Mouse (Mus musculus) neural tube, embryonic 14.5 days (tissue): Measurements from ENCODE around the gene Epha5. TPM values are rescaled to one million over a fixed set of nuclear protein-coding genes. Genes with fewer than 3 reads are reported as not detected.

Source experiments
- ATAC-seq: fragments of 200-750 bp; cut with Nextera tagmentation; 2 replicates; pipeline ENCODE4 v1.8.0; 2017; ENCODE audit warnings: low read depth, mild to moderate bottlenecking, moderate TSS enrichment, moderate library complexity
- H3K27ac ChIP-seq: fragments of 300-500 bp; sonication (generic); 2 replicates; pipeline ENCODE4 v1.5.1; 2014; ENCODE audit warnings: low read depth, mild to moderate bottlenecking, control low read depth, low read length, moderate library complexity, mixed read lengths
- H3K27me3 ChIP-seq: fragments of 300-500 bp; sonication (generic); 2 replicates; pipeline ENCODE4 v1.6.1; 2014; ENCODE audit warnings: low read length; ENCODE audit not compliant: control insufficient read depth, insufficient read depth
- H3K36me3 ChIP-seq: fragments of 300-500 bp; sonication (generic); 2 replicates; pipeline ENCODE4 v1.6.1; 2014; ENCODE audit warnings: low read length, mixed read lengths; ENCODE audit not compliant: control insufficient read depth, insufficient read depth
- H3K4me1 ChIP-seq: fragments of 300-500 bp; sonication (generic); 2 replicates; pipeline ENCODE4 v1.6.1; 2014; ENCODE audit warnings: low read length; ENCODE audit not compliant: control insufficient read depth, insufficient read depth
- H3K4me2 ChIP-seq: fragments of 300-500 bp; sonication (generic); 2 replicates; pipeline ENCODE4 v1.6.1; 2014; ENCODE audit warnings: mild to moderate bottlenecking, low read depth, low read length, control low read depth
- H3K4me3 ChIP-seq: fragments of 300-500 bp; sonication (generic); 2 replicates; pipeline ENCODE4 v1.5.1; 2014; ENCODE audit warnings: low read depth, low read length, control low read depth, mixed read lengths
- H3K9ac ChIP-seq: fragments of 300-500 bp; sonication (generic); replicated peaks from 2 replicates; pipeline ENCODE4 v1.6.1; 2014; ENCODE audit warnings: low read depth, mild to moderate bottlenecking, control low read depth, low read length, mixed read lengths
- H3K9me3 ChIP-seq: fragments of 300-500 bp; sonication (generic); 2 replicates; pipeline ENCODE4 v1.6.1; 2016; ENCODE audit warnings: low read length; ENCODE audit not compliant: control insufficient read depth
- WGBS: fragments of 180-500 bp; shearing (Covaris S2); extraction: QIAGEN DNeasy Blood & Tissue Kit; methylation state at CpG from one replicate; pipeline ENCODE4 v1.1.7; 2014; 5-methylcytosine and 5-hydroxymethylcytosine counted together
- polyA plus RNA-seq: library from polyadenylated mRNA; unstranded; fragments of >200 nt; fragmentation: Nextera tagmentation; extraction: Ambion mirVana; gene quantifications from 2 replicates; pipeline ENCODE4 v1.2.1, GENCODE M21; 2014

Gene Epha5
- polyA plus RNA-seq, 1 experiment from 2014 or later: 66.8 TPM

DNA sequence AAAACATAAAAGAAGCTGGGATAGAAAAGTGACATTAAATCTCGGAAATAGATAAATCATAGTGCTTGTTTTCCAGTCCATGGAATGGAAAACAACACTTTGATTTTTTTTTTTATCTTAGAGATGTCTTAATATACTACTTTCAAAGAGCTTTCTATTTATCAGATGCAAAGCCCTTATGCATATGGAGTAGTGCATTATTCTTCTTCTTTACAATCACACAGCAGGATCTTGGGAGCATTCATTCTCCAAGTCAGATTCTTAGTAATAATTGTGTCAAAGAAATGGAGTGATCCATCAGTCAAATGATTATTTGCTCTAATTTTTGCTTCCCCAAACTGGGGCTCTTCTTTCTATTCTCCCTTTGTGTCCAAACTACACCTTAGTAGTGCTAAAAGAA, 96.6 kb downstream of the Epha5 start:
- 60% methylated on average over 1 of the region's 1 CpGs for WGBS
- no peak overlapping the region for H3K4me2 ChIP-seq
- no peak overlapping the region for H3K27ac ChIP-seq
- ATAC-seq: no peak
- H3K4me3 ChIP-seq: no peak overlapping the region
- H3K36me3 ChIP-seq: no peaks in the 10 kb centered on the region
- no peaks in the 10 kb centered on the region for H3K9me3 ChIP-seq
- no peak overlapping the region for H3K9ac ChIP-seq
- no peaks in the 10 kb centered on the region for H3K27me3 ChIP-seq
- H3K4me1 ChIP-seq: no peaks in the 10 kb centered on the region

DNA sequence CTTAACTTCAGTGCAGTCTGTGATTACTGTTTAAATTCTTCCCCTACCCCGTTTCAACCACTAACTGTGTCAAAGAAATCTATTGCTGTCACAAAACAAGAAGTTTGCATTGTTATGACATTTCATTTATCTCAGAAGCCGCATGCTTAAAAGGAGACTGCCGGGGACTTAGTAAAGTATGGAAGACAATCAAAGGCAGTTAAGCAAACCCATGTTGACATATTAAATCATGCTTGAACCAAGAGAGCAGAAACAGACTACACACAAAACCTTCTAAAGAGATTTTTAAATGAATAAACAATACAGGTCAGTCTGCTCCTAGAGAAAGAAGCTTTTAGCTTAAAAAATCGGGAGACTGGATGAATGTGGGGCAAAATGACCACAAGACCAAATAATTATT, 97.0 kb downstream of the Epha5 start:
- H3K36me3 ChIP-seq: no peaks in the 10 kb centered on the region
- no peaks in the 10 kb centered on the region for H3K9me3 ChIP-seq
- ATAC-seq: no peak
- H3K27ac ChIP-seq: no peak overlapping the region
- H3K27me3 ChIP-seq: no peaks in the 10 kb centered on the region
- no peaks in the 10 kb centered on the region for H3K4me1 ChIP-seq
- no peak overlapping the region for H3K4me3 ChIP-seq
- H3K4me2 ChIP-seq: no peak overlapping the region
- WGBS: 17% methylated on average over 4 of the region's 4 CpGs
- H3K9ac ChIP-seq: no peak overlapping the region

DNA sequence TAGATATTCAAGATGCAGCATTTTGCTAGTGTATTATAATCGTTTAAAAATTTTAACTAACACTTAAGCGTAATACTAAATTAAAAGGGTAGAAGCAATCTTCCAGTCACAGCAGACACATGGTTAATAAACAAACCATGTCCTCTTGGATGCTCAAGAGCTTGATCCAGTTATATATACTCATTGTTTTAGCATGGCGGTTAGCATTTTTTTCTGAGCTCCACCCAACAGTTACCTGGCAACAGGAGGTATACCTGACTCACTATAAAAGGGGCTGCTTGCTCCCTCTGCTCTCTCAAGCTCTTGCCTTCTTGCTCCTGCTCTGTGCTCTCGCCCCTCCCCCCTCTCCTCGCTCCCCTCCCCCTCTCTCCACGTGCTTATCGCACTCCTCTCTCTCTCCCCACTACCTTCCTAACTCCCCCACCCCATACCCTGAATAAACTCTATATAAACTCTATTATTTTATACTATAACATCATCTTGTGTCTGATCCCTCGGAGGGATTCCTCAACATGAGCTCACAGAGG, 98.3 kb downstream of the Epha5 start:
- Histone ChIP-seq H3K27ac (no peak overlapping the region), H3K27me3 (no peaks in the 10 kb centered on the region), H3K4me1 (no peaks in the 10 kb centered on the region), H3K4me2 (no peak overlapping the region), H3K4me3 (no peak overlapping the region), H3K9ac (no peak overlapping the region), H3K36me3 (no peaks in the 10 kb centered on the region), H3K9me3 (no peaks in the 10 kb centered on the region)
- peak; percentile 24; the same call in 1 of the 2 replicates for ATAC-seq
- WGBS: 53% methylated on average over 8 of the region's 8 CpGs

DNA sequence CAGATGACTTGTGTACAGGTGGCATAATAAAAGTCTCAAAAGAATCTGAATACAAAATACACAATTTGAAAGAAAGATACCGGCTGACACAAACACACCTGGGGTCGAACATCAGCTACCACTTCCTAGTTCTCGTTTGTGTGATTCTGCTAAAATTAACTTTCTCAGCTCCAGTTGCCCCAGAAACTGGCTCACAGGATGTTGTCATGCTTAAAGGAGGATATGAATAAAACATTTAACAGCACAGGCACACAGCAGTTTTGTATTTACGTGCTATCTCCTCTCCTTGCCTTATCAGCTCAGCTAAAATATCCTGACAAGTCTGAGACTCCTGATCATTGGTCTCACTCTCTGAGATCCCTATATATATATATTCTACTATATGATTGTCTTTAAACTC, 99.3 kb downstream of the Epha5 start:
- no peaks in the 10 kb centered on the region for H3K4me1 ChIP-seq
- WGBS: 77% methylated on average over 4 of the region's 4 CpGs
- no peaks in the 10 kb centered on the region for H3K36me3 ChIP-seq
- no peaks in the 10 kb centered on the region for H3K27me3 ChIP-seq
- no peaks in the 10 kb centered on the region for H3K9me3 ChIP-seq
- no peak overlapping the region for H3K9ac ChIP-seq
- no peak overlapping the region for H3K4me2 ChIP-seq
- no peak for ATAC-seq
- H3K4me3 ChIP-seq: no peak overlapping the region
- H3K27ac ChIP-seq: no peak overlapping the region

DNA sequence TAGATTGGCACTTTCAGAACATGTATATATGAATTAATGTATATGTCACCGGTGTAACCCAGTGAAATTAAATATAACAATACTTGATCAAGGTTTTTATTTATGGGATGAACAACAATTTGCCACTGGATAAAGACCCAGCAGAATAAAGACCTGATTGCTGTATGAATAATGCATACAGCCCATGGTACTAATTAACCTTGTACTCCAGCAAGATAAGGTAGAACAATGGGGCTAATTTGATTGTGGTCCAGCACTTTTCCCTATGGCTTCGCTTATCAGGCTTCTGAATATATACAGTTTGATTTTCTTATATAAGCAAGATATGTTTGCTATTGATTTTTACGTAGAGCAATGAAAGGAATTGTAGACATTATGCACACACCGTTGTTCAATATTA, 103.6 kb downstream of the Epha5 start:
- Histone ChIP-seq H3K36me3 (no peaks in the 10 kb centered on the region), H3K4me1 (no peaks in the 10 kb centered on the region), H3K4me3 (no peak overlapping the region), H3K9me3 (no peaks in the 10 kb centered on the region), H3K4me2 (no peak overlapping the region), H3K27ac (no peak overlapping the region), H3K9ac (no peak overlapping the region), H3K27me3 (no peaks in the 10 kb centered on the region)
- ATAC-seq: no peak
- WGBS: 65% methylated on average over 4 of the region's 4 CpGs

DNA sequence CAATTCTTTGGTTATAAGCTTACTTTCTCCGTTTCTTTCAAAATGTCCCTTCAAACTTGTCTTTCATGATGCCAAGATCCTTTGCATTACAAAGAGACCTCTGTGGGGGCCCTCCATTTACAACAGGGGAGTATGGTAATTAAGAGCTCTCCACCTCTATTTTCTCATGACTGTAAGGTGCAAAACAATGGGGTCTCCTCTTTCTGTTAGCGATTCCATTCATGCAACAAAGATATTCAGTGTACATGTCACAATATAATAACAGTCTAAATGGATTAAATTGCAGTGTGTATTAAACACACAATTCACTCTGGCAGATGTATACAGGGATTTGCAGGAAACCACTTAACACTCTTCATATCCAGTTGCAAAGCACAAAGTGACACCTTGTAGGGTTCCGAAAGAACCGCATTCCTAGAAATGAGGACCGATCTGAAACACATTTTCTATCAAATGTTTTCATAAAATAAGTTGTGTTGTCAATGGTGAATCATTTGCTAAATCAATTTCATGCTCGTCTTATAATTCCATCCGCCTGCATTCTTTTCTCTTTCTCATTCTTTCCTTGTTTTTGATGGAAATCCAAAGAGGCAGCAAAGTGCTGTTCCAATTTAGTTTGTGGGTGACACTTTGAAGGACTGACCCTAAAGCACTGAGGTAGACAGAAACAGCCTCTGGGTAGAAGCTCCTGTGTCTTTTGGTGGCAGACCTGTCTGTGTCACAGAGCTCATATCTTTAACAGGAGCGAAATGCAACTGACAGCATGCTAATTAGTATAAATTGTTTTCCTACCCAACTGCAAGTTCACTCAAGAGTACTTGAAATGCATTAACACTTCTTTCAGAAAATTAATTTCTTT, 118.1 kb downstream of the Epha5 start:
- 16% methylated on average over 8 of the region's 8 CpGs for WGBS

DNA sequence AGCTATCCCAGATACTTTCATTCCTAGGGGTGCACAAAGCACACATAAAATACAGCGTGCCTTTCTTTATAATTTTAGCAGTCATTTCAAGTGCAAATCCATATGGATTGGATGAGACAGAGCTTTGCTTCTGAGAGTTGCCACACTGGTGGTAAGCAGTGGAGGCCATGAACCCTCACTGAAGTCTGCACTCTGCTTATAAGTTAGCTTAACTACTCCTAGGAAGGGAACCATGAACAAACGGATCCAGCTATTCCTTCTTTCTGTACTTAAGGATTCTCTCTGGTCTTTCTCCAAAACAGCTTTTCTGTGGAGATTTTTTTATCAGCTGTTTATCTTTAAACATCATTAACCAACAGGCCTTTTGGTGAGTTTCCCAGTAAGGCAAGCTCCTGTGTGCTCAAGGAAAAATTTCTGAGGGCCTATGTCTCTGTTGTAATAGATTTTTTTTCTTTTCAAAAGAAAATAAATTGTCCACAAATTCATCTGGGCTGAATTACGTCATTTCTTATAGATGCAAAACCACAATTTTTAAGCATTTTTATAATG, 127.7 kb downstream of the Epha5 start:
- H3K4me2 ChIP-seq: no peak overlapping the region
- no peaks in the 10 kb centered on the region for H3K36me3 ChIP-seq
- no peaks in the 10 kb centered on the region for H3K4me1 ChIP-seq
- H3K27ac ChIP-seq: no peak overlapping the region
- H3K9me3 ChIP-seq: no peaks in the 10 kb centered on the region
- H3K27me3 ChIP-seq: no peaks in the 10 kb centered on the region; the same call in 1 of the 2 replicates
- H3K9ac ChIP-seq: no peak overlapping the region
- ATAC-seq: no peak
- WGBS: 86% methylated on average over 3 of the region's 3 CpGs
- H3K4me3 ChIP-seq: no peak overlapping the region

More for the DNA sequence above, 118.1 kb downstream of the Epha5 start:
- Histone ChIP-seq H3K27me3 (no peaks in the 10 kb centered on the region), H3K9me3 (no peaks in the 10 kb centered on the region), H3K4me2 (no peak overlapping the region), H3K9ac (no peak overlapping the region), H3K36me3 (no peaks in the 10 kb centered on the region), H3K4me1 (no peaks in the 10 kb centered on the region), H3K4me3 (no peak overlapping the region), H3K27ac (no peak overlapping the region)
- ATAC-seq: no peak

DNA sequence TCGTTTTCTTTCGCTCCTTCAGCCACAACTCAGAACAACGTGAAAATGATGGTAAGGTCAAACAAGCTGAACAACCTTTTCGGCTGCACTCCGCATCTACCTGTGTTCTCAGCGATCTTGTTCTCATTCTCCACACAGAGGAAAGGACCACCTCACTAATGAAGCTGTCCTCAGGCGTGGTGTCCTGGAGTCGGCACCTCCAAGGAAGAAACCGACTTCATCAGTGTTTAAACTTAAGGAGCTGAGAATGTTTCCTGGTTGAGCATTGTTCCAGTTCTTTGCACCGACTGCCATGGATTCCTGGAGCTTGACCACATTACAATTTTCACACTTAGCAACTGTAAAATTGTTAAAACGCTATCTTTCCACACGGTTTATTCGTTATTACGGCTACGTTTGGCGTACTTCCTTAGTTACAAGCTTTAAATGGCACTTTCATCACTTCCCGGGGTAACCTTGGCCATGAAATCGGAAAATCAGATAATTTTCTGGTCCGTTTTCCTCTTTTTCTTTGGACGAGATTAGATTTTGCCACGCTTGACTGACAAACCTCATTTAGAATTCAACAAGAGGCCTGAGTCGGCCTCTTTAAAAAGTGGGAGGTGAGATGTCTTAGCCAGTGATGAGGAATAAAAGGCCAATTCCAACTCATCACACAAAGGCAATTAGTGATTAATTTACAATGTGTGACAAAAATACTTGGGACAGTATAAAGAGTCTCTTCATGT, 135.7 kb downstream of the Epha5 start:
- Histone ChIP-seq H3K4me3 (no peak overlapping the region), H3K27me3 (no peaks in the 10 kb centered on the region; the same call in 1 of the 2 replicates), H3K36me3 (no peaks in the 10 kb centered on the region), H3K4me2 (peak overlapping the region; percentile 12; the same call in 1 of the 2 replicates), H3K27ac (no peak overlapping the region), H3K9me3 (no peaks in the 10 kb centered on the region), H3K9ac (no peak overlapping the region), H3K4me1 (no peaks in the 10 kb centered on the region)
- peak; percentile 54; the same call in 1 of the 2 replicates for ATAC-seq
- 25% methylated on average over 22 of the region's 22 CpGs for WGBS
